Mouse (Mus musculus): Measurements from ENCODE around the gene Cbx4. TPM values are rescaled to one million over a fixed set of nuclear protein-coding genes. Genes with fewer than 3 reads are reported as not detected.
"Not testable (repeated sequence)": the region's sequence is repeated elsewhere in the genome, so short reads cannot be mapped to it uniquely, and the experiment has no call there.

Cbx4 gene
- total RNA-seq, 2 experiments from 2014 or later = 30.5 to 34.9 TPM

GRCm38 (mm10) chr11:119109415-119110071 lies 23.5 kb upstream of the Cbx4 start:
- DNase-seq = no peak

GRCm38 (mm10) chr11:119108573-119109263 lies 22.7 kb upstream of the Cbx4 start:
- DNase-seq = no peak

GRCm38 (mm10) chr11:119106289-119106688 lies 20.3 kb upstream of the Cbx4 start:
- DNase-seq = no peak

DNA sequence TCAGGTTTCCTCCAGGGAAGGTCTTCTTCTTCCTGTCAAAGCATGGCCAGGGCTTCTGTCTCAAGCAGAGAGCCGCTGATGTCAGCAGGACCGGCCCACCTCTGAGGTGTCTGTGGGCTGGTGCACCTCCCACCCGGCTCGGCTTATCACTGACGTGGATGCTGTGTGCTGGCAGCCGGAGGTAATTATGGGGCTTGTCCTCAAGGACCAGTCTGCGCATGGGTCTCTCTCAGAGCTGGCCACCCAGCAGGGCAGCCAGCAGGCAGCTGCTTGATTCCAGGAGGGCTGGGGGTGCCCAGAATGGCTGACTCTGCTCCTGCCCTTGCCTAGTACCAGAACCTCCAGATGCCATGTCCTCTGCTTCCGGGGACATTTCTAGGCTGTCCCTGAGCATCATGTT lies 19.7 kb upstream of the Cbx4 start:
- peak; percentile 54 for DNase-seq

GRCm38 (mm10) chr11:119105071-119105609 lies 19.1 kb upstream of the Cbx4 start:
- DNase-seq = no peak

- no peak for DNase-seq
These were observed 18.0 kb upstream of the Cbx4 start for GRCm38 (mm10) chr11:119103991-119104390.

GRCm38 (mm10) chr11:119100355-119100754 lies 14.3 kb upstream of the Cbx4 start:
- not testable (repeated sequence) for DNase-seq

DNA sequence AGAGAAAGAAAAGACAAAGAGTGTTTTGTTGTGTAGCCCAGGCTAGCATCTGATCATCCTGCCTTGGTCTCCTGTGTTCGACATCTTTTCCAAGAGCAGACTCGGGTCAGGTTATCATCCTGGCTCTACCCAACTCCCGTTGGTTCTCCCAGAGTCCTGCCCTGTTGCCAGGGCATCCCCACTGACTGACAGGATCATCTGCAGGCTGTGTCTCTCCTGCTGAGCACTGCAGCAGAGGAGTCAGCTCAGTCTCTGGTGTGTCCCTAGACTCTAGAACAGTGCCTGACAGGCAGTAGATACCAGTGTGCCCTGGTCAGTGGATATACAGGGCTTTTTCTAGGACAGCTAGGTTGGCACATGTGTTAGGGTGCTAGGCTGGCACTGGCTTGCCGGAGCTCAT lies 12.2 kb upstream of the Cbx4 start:
- DNase-seq = no peak

GRCm38 (mm10) chr11:119095441-119095840 lies 9.4 kb upstream of the Cbx4 start:
- no peak for DNase-seq

DNA sequence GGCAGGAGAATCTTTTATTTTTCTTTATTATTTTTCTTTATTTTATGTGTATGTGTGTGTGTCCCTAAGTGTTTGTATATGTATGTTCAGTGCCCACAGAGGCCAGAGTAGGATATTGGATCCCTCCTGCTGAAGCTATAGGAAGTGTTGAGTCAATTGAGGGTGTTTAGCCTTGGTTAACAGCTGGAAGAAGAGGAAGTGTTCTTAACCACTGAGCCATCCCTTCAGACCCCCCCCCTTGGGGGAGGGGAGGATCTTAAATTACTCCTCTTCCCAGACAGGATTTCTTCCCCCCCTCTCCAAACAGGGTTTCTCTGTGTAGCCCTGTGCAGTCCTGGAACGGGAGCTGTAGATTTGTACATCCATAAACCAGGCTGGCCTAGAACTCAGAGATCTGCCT lies 7.3 kb upstream of the Cbx4 start:
- DNase-seq = no peak

GRCm38 (mm10) chr11:119092286-119092685 lies 6.3 kb upstream of the Cbx4 start:
- no peak for DNase-seq

DNA sequence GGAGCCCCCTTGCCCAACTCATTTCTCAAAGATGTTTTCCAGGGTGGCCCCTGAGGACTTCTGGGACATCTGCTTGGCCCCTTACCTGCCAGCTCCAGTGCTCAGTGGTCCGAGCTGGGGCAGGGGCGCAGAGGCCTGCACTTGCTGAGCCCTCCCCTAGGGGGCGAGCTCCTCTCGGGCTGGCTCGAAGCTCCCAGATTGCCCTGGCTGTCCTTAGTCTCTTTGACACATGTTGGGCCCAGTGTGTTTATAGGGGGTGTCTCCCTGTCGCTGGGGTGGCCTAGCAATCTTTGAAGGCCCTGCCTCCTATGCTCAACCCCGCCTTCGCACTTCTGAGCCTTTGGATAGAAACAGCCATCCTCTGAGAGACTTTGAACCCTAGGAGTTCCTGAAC lies 5.6 kb upstream of the Cbx4 start:
- peak; percentile 75 for DNase-seq

DNA sequence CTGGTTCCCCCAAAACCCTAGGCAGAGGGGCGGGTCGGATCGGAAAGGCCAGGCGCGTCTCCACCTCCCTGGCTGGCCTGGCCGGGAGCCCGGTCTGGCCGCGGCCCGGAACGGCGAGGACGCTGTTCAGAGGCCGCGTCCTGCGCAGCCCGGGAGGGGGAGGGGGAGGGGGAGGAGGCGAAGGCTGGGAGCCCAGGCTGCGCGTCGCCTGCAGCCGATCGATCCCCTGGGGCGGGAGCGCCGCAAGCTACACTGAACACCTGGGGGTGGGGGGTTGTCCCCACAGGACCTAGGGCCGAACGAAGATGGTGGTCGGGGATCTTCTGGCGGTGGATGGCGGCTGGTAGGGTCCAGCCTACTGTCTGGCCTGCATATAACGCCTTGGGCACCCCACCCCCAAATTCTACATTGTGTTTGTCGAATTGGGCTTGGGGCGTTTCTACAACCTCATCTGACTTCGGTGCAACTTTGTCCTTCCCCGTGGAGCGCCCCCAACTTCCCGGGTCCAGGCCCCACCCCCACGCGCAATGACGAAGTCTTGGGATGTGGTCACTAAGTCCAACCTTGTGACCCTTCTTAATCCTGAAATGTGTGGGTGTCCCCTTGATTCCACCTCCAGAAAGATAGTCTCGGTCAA lies 5.1 kb upstream of the Cbx4 start:
- DNase-seq = peak; percentile 81

DNA sequence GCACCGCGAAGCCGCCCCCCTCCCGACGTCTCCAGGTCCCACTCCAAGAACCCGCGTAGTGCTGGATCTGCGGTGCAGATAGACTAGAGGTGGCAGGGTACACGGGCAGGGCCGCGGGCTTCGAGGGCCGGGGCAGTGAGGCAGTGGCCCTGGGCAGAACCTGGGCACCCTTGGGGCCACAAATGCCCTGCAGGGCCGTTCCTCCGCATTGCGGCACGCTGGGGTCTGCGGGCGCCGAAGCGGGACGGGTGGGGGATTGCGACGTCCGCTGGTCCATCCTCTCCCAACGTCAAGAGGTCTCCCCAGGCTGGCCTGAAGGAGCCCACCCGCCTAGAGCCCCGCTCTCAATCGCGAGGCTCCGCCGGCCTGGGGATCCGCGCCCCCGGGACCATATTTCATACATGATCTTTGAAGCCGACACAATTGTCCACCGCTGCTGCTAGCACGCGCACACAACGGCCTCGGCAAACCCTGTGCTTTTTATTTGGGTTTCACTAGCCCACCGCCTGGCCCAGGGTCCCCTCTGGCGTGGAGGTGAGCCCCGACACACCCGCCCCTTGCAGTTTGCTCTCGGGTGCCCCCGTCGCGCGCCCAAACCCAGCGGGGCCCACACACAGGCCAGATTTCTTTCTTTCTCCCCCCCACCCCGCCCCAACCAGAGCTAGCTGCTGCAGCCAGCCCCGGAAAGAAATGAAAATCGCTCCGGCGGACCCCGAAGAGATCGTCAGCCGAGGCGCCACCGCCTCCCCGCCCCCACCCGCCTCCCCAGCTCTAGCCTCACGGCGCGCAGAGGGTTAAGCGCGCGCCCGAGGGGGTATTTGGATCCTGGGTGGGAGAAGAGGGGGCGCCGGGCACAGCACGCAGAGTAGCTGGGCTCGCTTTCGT lies 4.3 kb upstream of the Cbx4 start:
- peak; percentile 24 for DNase-seq

- DNase-seq = peak; percentile 26
These were observed 3.4 kb upstream of the Cbx4 start for GRCm38 (mm10) chr11:119089235-119090075.

- peak; percentile 57 for DNase-seq
These were observed 2.6 kb upstream of the Cbx4 start for GRCm38 (mm10) chr11:119088391-119089234.

DNA sequence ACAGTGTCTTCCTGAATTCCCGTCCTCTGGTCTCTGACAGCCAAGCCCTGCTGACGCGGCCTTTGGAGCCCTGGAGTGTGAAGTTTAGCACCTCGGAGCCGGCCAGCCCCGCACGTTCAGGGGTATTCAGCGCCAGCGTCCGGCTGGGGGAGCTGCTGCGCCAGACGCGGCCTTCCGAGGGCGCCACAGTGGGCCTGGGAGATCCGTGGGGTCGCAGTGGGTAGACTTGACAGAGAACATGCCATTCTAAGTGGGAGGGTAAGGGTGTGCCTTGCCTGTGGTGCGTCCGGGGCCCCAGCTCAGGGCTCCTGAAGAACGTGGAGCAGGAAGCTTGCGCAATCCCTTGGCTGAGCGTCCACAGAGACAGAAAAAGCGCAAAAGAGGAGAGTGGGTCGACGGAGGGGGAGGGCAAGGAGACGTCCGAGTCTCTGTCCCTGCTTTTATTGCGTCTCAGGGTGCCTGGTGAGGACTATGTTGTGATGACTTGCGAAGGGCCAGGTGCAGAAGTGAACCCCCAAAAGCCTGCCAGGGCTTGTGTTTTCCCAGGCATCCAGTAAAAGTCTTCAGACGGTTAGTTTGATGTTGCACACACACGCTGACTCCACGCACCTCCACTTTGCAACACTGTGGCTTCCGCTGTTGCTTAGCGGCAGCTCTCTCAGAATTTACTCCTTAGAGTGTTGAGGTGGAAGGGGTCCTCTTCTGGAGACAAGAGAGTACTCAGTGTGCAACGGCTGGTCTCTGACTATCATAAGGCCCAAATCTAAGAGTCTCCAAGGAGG lies 1.5 kb upstream of the Cbx4 start:
- DNase-seq = peak; percentile 45

GRCm38 (mm10) chr11:119085279-119086062 lies 550 bp downstream of the Cbx4 start:
- peak; percentile 74 for DNase-seq

All from heart, postnatal 4 days (tissue).